Mouse (Mus musculus): Measurements from ENCODE around the gene Naa35. TPM values are rescaled to one million over a fixed set of nuclear protein-coding genes. Genes with fewer than 3 reads are reported as not detected.
"Not testable (repeated sequence)": the region's sequence is repeated elsewhere in the genome, so short reads cannot be mapped to it uniquely, and the experiment has no call there.

The Naa35 gene
- polyA plus RNA-seq, 1 experiment from 2014 or later: 130 TPM

DNA sequence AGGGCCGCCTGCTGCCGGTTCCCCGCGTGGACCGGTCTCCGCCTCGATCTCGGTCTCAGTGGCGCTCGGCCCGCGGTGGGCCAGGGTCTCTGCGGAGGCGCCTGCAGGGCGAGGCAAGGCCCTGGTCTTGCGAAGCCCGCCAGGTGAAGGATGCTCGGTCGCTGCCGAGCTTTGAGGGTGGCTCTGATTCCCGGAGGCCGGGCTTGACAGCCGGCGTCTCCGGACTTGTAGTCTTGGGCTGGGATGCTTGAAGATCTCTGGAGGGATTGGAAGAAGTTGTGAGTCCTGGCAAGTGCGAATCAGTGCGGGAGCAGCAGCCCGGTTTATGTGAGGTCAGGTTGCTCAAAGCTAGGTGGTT, 568 bp downstream of the Naa35 start:
- ATAC-seq (ENCODE audit: low read depth): no peak
- H3K4me3 ChIP-seq: peak overlapping the region; percentile 83
- peak overlapping the region; percentile 82 for H3K27ac ChIP-seq (replicated peaks)
- peaks cover 34% of the 10 kb centered on the region for H3K36me3 ChIP-seq
- peaks cover 40% of the 10 kb centered on the region for H3K4me1 ChIP-seq (replicated peaks)
- H3K27me3 ChIP-seq: no peaks in the 10 kb centered on the region
- H3K9me3 ChIP-seq: no peaks in the 10 kb centered on the region
- peak overlapping the region; percentile 90 for H3K9ac ChIP-seq
- H3K4me2 ChIP-seq: peak overlapping the region; percentile 89
- WGBS: under 1% methylated on average over 28 of the region's 28 CpGs

DNA sequence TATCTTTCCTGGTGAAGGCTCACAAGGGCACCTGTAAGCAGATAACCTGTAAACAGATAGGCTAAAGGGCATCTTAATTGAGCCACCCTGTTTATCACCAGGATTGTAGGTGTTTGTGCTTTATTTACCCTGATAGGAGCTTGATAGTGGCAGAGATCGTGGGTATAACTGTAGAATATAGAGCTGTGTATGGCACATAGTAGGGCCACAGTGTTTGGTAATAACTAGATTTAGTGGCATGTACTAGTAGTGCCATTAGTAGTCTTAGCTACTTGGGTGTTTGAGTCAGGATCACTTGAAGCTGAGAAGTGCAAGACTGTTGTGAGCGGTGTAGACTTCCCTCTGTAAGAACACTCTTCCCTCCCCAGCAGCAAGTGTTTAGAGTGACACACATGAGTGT, 2.1 kb downstream of the Naa35 start:
- peaks cover 50% of the 10 kb centered on the region for H3K36me3 ChIP-seq
- peak overlapping the region; percentile 83 for H3K4me3 ChIP-seq
- whole genome bisulfite sequencing: 96% methylated on average over 2 of the region's 2 CpGs
- H3K4me1 ChIP-seq (replicated peaks): peaks cover 40% of the 10 kb centered on the region
- ATAC-seq (ENCODE audit: low read depth): no peak
- no peak overlapping the region for H3K27ac ChIP-seq (replicated peaks)
- peak overlapping the region; percentile 89 for H3K4me2 ChIP-seq
- H3K27me3 ChIP-seq: no peaks in the 10 kb centered on the region
- H3K9me3 ChIP-seq: no peaks in the 10 kb centered on the region
- H3K9ac ChIP-seq: peak overlapping the region; percentile 90; the same call in 1 of the 2 replicates

DNA sequence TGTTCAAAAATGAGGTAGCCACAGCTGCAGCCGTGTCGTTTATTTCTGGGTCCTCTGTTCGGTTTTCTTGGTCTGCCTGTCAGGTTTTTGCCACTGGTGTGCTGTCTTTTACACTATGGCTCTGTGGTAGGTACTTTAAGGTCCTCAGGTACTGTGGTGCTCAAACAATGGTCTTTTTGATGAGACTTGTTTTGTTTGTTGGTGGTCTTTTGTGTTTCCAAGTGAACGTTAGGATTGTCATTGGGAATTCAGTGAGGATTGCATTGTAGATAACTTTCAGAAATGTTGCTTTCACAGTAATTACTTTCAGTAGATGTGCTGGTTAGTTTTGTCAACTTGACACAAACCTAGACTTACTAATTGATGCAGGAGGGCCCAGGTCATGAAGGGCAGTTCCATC, 4.6 kb downstream of the Naa35 start:
- Histone ChIP-seq H3K4me1 (replicated peaks) (peaks cover 35% of the 10 kb centered on the region), H3K9ac (no peak overlapping the region), H3K4me3 (no peak overlapping the region), H3K27me3 (no peaks in the 10 kb centered on the region), H3K9me3 (no peaks in the 10 kb centered on the region), H3K4me2 (no peak overlapping the region), H3K36me3 (peaks cover 74% of the 10 kb centered on the region), H3K27ac (replicated peaks) (no peak overlapping the region)
- WGBS: 87% methylated on average over 4 of the region's 4 CpGs
- ATAC-seq (ENCODE audit: low read depth): no peak

DNA sequence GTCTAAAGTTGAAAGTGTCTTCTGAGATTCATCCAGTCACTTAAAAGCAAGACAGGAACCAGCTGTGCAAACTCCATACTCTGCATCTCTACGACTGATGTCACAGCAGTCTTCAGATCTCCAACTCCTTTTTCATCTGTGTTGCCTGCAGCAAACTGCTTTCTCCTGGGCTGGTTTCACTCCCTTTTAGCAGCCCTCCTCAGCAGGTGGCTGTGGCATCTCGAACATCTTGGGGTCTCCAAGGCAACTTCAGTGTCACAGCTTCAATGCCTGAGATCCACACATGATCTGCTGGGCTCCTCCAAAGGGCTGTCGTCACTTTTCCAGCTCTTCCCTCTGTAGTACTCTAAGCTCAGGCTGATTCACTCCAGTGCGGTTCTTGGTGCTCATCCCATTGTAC, 5.6 kb downstream of the Naa35 start:
- H3K36me3 ChIP-seq: peaks cover 80% of the 10 kb centered on the region
- H3K9ac ChIP-seq: no peak overlapping the region

DNA sequence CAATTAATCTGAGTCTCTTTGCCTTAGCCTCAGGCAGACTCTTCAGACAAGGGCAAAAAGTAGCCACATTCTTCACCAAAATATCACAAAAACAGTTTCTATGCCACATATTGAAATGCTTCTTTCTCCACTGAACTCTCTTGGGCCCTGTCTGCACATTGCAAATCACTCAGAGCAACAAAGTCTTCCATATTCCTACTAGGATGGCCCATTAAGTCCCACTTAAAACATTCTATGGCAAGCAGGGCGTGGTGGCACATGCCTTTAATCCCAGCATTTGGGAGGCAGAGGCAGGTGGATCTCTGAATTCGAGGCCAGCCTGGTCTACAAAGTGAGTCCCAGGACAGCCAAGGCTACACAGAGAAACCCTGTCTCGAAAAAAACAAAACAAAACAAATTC, 7.0 kb downstream of the Naa35 start:
- 97% methylated on average over 3 of the region's 3 CpGs for WGBS

More for the DNA sequence above, 5.6 kb downstream of the Naa35 start:
- H3K27me3 ChIP-seq: no peaks in the 10 kb centered on the region
- no peak overlapping the region for H3K27ac ChIP-seq (replicated peaks)
- WGBS: 88% methylated on average over 4 of the region's 4 CpGs
- H3K9me3 ChIP-seq: no peaks in the 10 kb centered on the region
- peaks cover 35% of the 10 kb centered on the region for H3K4me1 ChIP-seq (replicated peaks)
- no peak overlapping the region for H3K4me2 ChIP-seq
- ATAC-seq (ENCODE audit: low read depth): no peak
- H3K4me3 ChIP-seq: no peak overlapping the region

DNA sequence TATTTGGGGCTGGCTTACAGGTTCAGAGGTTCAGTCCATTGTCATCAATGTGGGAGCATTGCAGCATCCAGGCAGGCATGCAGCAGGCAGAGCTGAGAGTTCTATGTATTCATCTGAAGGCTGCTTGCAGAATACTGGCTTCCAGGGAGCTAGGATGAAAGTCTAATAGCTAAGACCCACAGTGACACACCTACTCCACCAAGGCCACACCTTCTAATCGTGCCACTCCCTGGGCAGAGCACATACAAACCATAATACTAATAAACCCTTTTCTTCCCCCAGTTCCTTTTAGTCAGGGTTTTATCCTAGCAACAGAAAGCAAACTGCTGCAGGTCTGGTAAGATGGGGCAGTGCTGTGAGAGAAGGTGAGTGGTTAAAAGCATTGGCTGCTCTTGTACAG, 7.6 kb downstream of the Naa35 start:
- Histone ChIP-seq H3K36me3 (peaks cover 91% of the 10 kb centered on the region), H3K27ac (replicated peaks) (no peak overlapping the region), H3K4me3 (no peak overlapping the region), H3K9ac (no peak overlapping the region), H3K27me3 (no peaks in the 10 kb centered on the region), H3K4me2 (no peak overlapping the region), H3K9me3 (no peaks in the 10 kb centered on the region), H3K4me1 (replicated peaks) (peaks cover 17% of the 10 kb centered on the region)
- no peak for ATAC-seq (ENCODE audit: low read depth)
- WGBS: 85% methylated on average over 1 of the region's 1 CpGs

More for the DNA sequence above, 7.0 kb downstream of the Naa35 start:
- peaks cover 92% of the 10 kb centered on the region for H3K36me3 ChIP-seq
- H3K4me1 ChIP-seq (replicated peaks): peaks cover 22% of the 10 kb centered on the region
- H3K4me2 ChIP-seq; H3K9me3 ChIP-seq; H3K4me3 ChIP-seq; H3K27ac ChIP-seq (replicated peaks); ATAC-seq (ENCODE audit: low read depth); H3K27me3 ChIP-seq; H3K9ac ChIP-seq: not testable (repeated sequence)

DNA sequence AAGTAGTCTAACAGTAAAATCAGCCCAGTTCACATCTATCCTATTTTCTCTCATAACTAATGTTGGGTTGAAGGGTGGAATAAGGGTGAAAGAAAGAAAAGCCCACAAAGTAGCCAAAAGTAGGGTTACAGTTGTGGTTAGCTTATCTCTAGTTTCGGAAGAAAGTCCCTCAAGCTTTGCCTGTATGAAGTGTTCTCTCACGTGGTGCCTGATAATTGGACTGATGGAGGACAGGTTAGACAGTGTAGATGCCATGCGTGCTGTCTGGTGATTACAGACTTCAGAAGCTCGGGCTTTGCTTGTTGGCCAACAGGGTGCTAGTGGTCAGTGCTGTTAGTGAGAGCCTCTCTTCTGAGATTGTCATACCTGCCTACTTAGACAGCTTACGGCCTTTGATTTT, 18.0 kb downstream of the Naa35 start:
- no peak for ATAC-seq (ENCODE audit: low read depth)
- H3K4me2 ChIP-seq: no peak overlapping the region
- no peaks in the 10 kb centered on the region for H3K9me3 ChIP-seq
- peaks cover 89% of the 10 kb centered on the region for H3K36me3 ChIP-seq
- H3K27ac ChIP-seq (replicated peaks): no peak overlapping the region
- H3K4me3 ChIP-seq: no peak overlapping the region
- 97% methylated on average over 5 of the region's 5 CpGs for WGBS
- H3K4me1 ChIP-seq (replicated peaks): no peaks in the 10 kb centered on the region
- H3K27me3 ChIP-seq: no peaks in the 10 kb centered on the region
- H3K9ac ChIP-seq: no peak overlapping the region

DNA sequence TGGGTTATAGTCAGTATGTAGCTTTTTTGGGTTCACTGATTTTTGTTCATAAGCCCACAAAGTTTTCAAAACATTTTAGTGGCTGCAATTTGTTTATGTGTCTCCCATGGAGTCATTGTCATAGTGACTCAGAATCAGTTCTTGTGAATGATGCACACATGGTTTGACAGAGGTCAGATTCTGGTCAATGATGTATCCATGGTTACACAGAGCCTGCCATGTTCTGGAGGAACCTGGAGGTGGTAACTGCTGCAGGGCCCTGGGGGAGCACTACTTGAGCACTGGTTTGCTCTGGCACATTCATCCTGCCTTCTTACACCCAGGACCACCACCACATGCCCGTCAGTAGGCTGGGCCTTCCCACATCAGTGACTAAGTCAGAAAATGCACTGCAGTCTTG, 19.5 kb downstream of the Naa35 start:
- no peak for ATAC-seq (ENCODE audit: low read depth)
- WGBS: 44% methylated on average over 1 of the region's 1 CpGs
- no peaks in the 10 kb centered on the region for H3K4me1 ChIP-seq (replicated peaks)
- no peaks in the 10 kb centered on the region for H3K27me3 ChIP-seq
- peaks cover 93% of the 10 kb centered on the region for H3K36me3 ChIP-seq
- H3K4me2 ChIP-seq: no peak overlapping the region
- no peak overlapping the region for H3K4me3 ChIP-seq
- no peak overlapping the region for H3K27ac ChIP-seq (replicated peaks)
- H3K9ac ChIP-seq: no peak overlapping the region
- H3K9me3 ChIP-seq: no peaks in the 10 kb centered on the region

DNA sequence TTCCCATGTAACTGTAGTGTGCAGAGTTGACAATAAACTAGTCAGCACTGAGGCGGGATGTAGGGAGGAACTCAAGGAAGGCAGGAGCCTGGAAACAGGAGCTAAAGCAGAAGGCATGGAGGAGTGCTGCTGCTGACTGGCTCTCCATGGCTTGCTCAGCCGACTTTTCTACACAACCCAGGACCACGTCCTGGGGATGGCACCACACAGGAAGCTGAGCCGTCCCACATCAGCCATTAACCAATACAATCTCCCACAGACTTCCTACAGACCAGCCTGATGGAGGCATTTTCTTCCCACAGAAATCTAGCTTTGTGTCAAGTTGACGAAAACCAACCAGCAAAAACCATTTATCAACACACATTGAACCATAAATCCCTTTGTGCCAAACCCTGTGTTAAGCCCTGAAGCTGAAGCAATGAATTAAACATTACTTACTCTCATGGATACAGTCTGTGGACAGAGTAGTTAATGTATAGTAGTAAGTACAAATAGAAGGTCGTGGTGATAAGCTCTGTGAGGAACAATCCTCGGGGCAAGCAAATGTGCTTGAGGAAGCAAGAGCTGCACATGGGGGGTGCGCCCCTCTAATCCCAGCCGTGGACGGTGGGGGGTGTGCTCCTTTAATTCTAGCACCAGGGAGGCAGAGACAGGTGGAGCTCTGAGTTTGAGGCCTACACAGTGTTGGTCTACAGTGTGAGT, 20.3 kb downstream of the Naa35 start:
- Histone ChIP-seq H3K4me2 (no peak overlapping the region), H3K36me3 (peaks cover 93% of the 10 kb centered on the region), H3K4me1 (replicated peaks) (no peaks in the 10 kb centered on the region), H3K27ac (replicated peaks) (no peak overlapping the region), H3K9me3 (no peaks in the 10 kb centered on the region), H3K27me3 (no peaks in the 10 kb centered on the region), H3K9ac (no peak overlapping the region), H3K4me3 (no peak overlapping the region)
- no peak for ATAC-seq (ENCODE audit: low read depth)
- WGBS: 84% methylated on average over 10 of the region's 10 CpGs

DNA sequence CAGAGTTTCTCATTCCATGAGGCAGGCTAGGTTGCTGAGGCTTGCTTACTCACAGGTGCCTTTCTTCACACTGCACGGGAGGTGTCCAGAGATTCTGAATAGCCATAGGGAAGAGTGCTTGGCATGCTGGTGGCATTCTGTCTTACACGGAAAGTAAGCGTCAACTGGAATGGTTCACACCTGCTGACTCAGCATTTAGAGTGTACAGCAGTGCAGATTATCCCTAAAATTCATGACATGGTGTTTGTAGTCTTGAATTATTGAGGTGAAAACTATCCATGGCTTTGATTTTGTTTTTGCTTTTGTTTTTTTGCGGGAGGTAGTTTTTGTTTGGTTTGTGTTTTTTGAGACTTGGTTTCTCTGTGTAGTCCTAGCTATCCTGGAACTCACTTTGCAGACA, 24.8 kb downstream of the Naa35 start:
- no peak for ATAC-seq (ENCODE audit: low read depth)
- Histone ChIP-seq H3K4me2 (no peak overlapping the region), H3K36me3 (peaks cover 95% of the 10 kb centered on the region), H3K4me1 (replicated peaks) (no peaks in the 10 kb centered on the region), H3K9me3 (no peaks in the 10 kb centered on the region), H3K27ac (replicated peaks) (no peak overlapping the region), H3K9ac (no peak overlapping the region), H3K27me3 (no peaks in the 10 kb centered on the region), H3K4me3 (no peak overlapping the region)
- 91% methylated on average over 4 of the region's 4 CpGs for WGBS

DNA sequence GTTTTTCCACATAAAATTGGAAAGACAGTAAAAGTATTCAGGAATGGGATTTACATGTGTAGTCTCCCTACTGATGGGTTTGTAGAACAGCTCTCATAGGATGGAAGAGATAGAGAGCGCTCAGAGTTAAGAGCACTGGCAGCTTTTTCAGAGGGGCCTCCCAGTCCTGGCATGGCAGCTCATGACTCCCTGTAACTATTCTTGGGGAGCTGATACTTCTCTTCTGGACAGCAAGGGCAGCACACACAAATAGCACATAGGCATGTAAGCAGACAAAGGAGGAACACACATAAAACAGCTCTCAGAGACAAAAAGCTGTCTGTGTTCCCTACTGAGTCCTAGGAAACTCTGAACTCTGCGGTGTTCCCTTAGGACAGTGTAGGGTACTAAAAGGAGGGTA, 25.4 kb downstream of the Naa35 start:
- peaks cover 95% of the 10 kb centered on the region for H3K36me3 ChIP-seq

DNA sequence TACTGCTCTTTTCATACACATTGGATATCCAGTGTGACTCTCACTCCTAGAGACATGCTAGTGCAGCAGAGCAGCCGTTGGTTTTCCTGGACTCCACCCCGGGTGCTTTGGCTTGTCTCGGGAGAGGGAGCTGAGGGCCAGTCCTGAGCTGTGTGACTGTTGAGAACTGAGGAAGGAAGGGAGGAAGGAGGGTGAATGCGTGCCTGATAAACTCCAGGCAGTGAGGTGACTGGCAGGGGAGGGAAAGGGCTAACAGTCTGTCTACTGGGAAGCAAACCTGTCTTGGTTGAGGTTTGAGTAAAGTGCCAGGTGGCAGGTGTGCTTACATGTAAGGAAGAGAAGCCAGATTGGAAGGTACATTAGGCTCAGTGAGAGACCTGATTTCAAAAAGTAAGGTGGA, 28.8 kb downstream of the Naa35 start:
- 86% methylated on average over 4 of the region's 4 CpGs for WGBS
- no peak for ATAC-seq (ENCODE audit: low read depth)
- H3K4me1 ChIP-seq (replicated peaks): no peaks in the 10 kb centered on the region

More for the DNA sequence above, 25.4 kb downstream of the Naa35 start:
- Histone ChIP-seq H3K9ac (no peak overlapping the region), H3K9me3 (no peaks in the 10 kb centered on the region), H3K27me3 (no peaks in the 10 kb centered on the region), H3K4me3 (no peak overlapping the region), H3K4me2 (no peak overlapping the region), H3K27ac (replicated peaks) (no peak overlapping the region), H3K4me1 (replicated peaks) (no peaks in the 10 kb centered on the region)
- no peak for ATAC-seq (ENCODE audit: low read depth)
- 91% methylated on average over 2 of the region's 2 CpGs for WGBS

DNA sequence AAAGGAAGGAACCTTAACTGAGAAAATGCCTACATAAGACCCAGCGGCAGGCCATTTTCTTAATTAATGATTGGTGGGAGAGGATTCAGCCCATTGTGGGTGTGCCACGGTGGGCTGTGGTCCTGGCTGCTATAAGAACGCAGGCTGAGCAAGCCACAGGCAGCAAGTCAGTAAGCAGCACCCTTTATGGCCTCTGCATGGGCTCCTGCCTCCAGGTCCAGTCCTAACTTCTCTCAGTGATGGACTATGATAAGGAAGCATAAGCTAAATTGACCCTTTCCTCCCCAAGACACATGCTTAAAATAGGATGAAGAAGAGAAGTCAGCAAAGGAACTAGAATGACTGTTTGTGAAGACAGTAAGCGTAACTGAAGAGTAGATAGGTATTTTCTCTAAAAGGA, 30.1 kb downstream of the Naa35 start:
- Histone ChIP-seq H3K36me3 (peaks cover 82% of the 10 kb centered on the region), H3K27ac (replicated peaks) (no peak overlapping the region), H3K9me3 (no peaks in the 10 kb centered on the region), H3K4me3 (no peak overlapping the region), H3K4me1 (replicated peaks) (no peaks in the 10 kb centered on the region), H3K9ac (no peak overlapping the region), H3K4me2 (no peak overlapping the region), H3K27me3 (no peaks in the 10 kb centered on the region)
- ATAC-seq (ENCODE audit: low read depth): no peak
- WGBS: 72% methylated on average over 4 of the region's 4 CpGs

More for the DNA sequence above, 28.8 kb downstream of the Naa35 start:
- Histone ChIP-seq H3K4me3 (no peak overlapping the region), H3K36me3 (peaks cover 85% of the 10 kb centered on the region), H3K9me3 (no peaks in the 10 kb centered on the region), H3K27ac (replicated peaks) (no peak overlapping the region), H3K9ac (no peak overlapping the region), H3K27me3 (no peaks in the 10 kb centered on the region), H3K4me2 (no peak overlapping the region)
